Mouse (Mus musculus) lung, embryonic 16.5 days (tissue): Measurements from ENCODE around the gene Fam13c. TPM values are rescaled to one million over a fixed set of nuclear protein-coding genes. Genes with fewer than 3 reads are reported as not detected.
A peak's percentile ranks its signal among the peaks of the same experiment; 100 is the strongest.

Source experiments
- ATAC-seq: fragments of 200-750 bp; cut with Nextera tagmentation; 2 replicates; pipeline ENCODE4 v1.8.0; 2017; ENCODE audit warnings: low read depth, mild to moderate bottlenecking, moderate library complexity
- H3K27ac ChIP-seq: fragments of 300-500 bp; sonication (generic); 2 replicates; pipeline ENCODE4 v1.5.1; 2014; ENCODE audit warnings: mild to moderate bottlenecking, control low read depth, low read length
- H3K27me3 ChIP-seq: fragments of 300-500 bp; sonication (generic); 2 replicates; pipeline ENCODE4 v1.6.1; 2014; ENCODE audit warnings: low read depth, low read length, mixed read lengths; ENCODE audit not compliant: control insufficient read depth, insufficient read depth
- H3K36me3 ChIP-seq: fragments of 300-500 bp; sonication (generic); 2 replicates; pipeline ENCODE4 v1.6.1; 2014; ENCODE audit warnings: low read length; ENCODE audit not compliant: control insufficient read depth, insufficient read depth
- H3K4me1 ChIP-seq: fragments of 300-500 bp; sonication (generic); replicated peaks from 2 replicates; pipeline ENCODE4 v1.6.1; 2014; ENCODE audit warnings: low read length, mixed read lengths; ENCODE audit not compliant: control insufficient read depth, insufficient read depth
- H3K4me2 ChIP-seq: fragments of 300-500 bp; sonication (generic); 2 replicates; pipeline ENCODE4 v1.6.1; 2014; ENCODE audit warnings: low read depth, low read length, control low read depth
- H3K4me3 ChIP-seq: fragments of 300-500 bp; sonication (generic); 2 replicates; pipeline ENCODE4 v1.5.1; 2014; ENCODE audit warnings: mild to moderate bottlenecking, low read length, control low read depth
- H3K9ac ChIP-seq: fragments of 300-500 bp; sonication (generic); 2 replicates; pipeline ENCODE4 v1.6.1; 2014; ENCODE audit warnings: low read length, control low read depth
- H3K9me3 ChIP-seq: fragments of 300-500 bp; sonication (generic); 2 replicates; pipeline ENCODE4 v1.6.1; 2016; ENCODE audit warnings: low read length; ENCODE audit not compliant: control insufficient read depth
- WGBS: fragments of 180-500 bp; shearing (Covaris S2); extraction: QIAGEN DNeasy Blood & Tissue Kit; methylation state at CpG from one replicate; pipeline ENCODE4 v1.1.7; 2014; 5-methylcytosine and 5-hydroxymethylcytosine counted together
- polyA plus RNA-seq: library from polyadenylated mRNA; unstranded; fragments of >200 nt; fragmentation: Nextera tagmentation; extraction: Ambion mirVana; gene quantifications from 2 replicates; pipeline ENCODE4 v1.2.1, GENCODE M21; 2015

The Fam13c gene
- polyA plus RNA-seq, 1 experiment from 2014 or later: 10.3 TPM

- H3K4me2 ChIP-seq: no peak overlapping the region
- H3K27me3 ChIP-seq: no peaks in the 10 kb centered on the region
- no peak overlapping the region for H3K27ac ChIP-seq
- no peak overlapping the region for H3K9ac ChIP-seq
- no peak for ATAC-seq
- no peak overlapping the region for H3K4me3 ChIP-seq
- H3K9me3 ChIP-seq: peaks cover 4% of the 10 kb centered on the region
- 0 out of 2 replicates have a peak, but pooled peaks cover 2% of the 10 kb centered on the region for H3K36me3 ChIP-seq
- no peaks in the 10 kb centered on the region for H3K4me1 ChIP-seq
Observed at GRCm38 (mm10) chr10:70505395-70505794, 65.1 kb downstream of the Fam13c start.

- Histone ChIP-seq H3K4me2 (no peak overlapping the region), H3K4me1 (no peaks in the 10 kb centered on the region), H3K9me3 (peaks cover 4% of the 10 kb centered on the region), H3K36me3 (0 out of 2 replicates have a peak, but pooled peaks cover 2% of the 10 kb centered on the region), H3K9ac (no peak overlapping the region), H3K27me3 (no peaks in the 10 kb centered on the region), H3K4me3 (no peak overlapping the region), H3K27ac (no peak overlapping the region)
- 81% methylated on average over 5 of the region's 5 CpGs for WGBS
- ATAC-seq: no peak
Observed at GRCm38 (mm10) chr10:70505842-70506241, 65.6 kb downstream of the Fam13c start.

DNA sequence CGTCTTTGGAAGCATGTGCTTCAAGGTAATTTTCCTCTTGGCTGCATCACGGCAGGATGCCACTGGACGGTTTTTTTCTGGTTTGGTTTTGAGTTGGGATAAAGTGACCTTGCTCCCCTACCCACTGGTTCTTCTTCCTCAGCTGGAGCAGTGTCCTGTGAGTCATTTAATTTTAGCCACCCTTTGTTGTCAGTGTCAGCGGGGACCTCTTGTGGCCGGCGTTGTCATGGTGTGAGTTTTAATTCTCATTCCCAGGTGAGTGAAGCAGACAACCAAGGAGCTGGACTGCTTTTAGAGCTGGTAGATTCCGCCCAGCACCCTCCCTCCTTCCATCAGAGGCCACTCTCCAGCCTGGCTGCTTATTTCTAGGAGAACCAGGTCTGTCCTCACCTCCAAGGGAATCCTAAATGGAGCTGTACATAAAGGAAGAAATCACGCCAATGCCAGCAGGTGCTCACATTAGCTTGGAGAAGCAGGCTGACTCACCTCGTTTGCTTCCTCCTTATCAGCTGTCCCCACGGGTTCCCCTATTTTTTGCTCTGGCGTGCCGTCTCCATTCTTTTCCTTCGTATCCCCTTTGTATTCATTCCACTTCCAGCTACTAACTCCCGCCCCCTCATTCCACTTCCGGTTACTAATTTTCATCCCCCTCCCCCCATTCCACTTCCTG, 66.4 kb downstream of the Fam13c start:
- 53% methylated on average over 15 of the region's 15 CpGs for WGBS
- H3K36me3 ChIP-seq: 0 out of 2 replicates have a peak, but pooled peaks cover 2% of the 10 kb centered on the region
- no peaks in the 10 kb centered on the region for H3K4me1 ChIP-seq
- H3K27ac ChIP-seq: no peak overlapping the region
- H3K27me3 ChIP-seq: no peaks in the 10 kb centered on the region
- no peak overlapping the region for H3K9ac ChIP-seq
- H3K4me3 ChIP-seq: no peak overlapping the region
- H3K4me2 ChIP-seq: no peak overlapping the region
- no peak for ATAC-seq
- peaks cover 4% of the 10 kb centered on the region for H3K9me3 ChIP-seq

GRCm38 (mm10) chr10:70507880-70508279, 67.6 kb downstream of the Fam13c start:
- Histone ChIP-seq H3K9ac (no peak overlapping the region), H3K27me3 (no peaks in the 10 kb centered on the region), H3K4me1 (no peaks in the 10 kb centered on the region), H3K4me2 (no peak overlapping the region), H3K4me3 (no peak overlapping the region), H3K9me3 (peaks cover 4% of the 10 kb centered on the region), H3K27ac (no peak overlapping the region), H3K36me3 (0 out of 2 replicates have a peak, but pooled peaks cover 2% of the 10 kb centered on the region)
- 89% methylated on average over 3 of the region's 3 CpGs for WGBS
- ATAC-seq: no peak

DNA sequence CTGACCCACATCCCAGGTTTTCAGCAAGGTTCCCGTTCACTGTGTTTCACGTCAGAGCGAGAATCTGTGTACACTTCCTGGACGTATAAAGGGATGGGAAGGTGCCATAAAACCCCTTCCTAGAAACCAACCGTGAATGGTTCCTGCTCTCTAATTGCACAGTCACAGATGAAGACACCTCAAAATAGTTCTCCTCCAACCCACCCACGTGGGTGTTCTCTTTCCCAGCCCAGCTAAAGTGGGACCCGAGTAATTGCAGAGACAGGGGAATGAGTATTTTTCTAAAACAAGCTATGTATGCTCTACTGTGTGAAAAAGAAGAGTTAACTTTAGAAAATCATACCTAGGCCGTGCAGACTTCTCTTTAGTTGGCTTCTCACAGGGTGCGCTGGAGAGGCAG, 74.6 kb downstream of the Fam13c start:
- no peaks in the 10 kb centered on the region; the same call in 1 of the 2 replicates for H3K27me3 ChIP-seq

DNA sequence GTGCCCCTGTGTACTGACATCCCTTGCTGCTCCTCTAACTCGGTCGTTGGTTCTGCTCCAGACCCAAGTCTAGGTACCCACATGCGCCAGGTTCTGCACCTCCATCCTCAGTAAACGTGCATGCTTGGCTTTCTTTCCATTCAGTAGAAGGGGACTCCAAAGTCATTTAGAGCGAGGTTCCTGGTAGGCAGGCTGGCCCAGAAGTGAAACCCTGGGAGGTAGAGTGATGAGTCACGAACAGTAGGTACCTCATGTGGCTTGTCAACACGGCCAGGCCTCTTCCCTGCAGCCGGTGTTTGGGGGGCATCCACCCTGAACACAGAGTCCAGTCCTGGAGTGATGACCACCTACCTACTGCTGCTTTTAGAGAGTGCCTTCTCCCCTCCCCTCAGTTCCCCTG, 76.4 kb downstream of the Fam13c start:
- no peak overlapping the region for H3K9ac ChIP-seq
- H3K27me3 ChIP-seq: no peaks in the 10 kb centered on the region; the same call in 1 of the 2 replicates
- H3K27ac ChIP-seq: no peak overlapping the region
- 89% methylated on average over 8 of the region's 8 CpGs for WGBS
- H3K4me1 ChIP-seq: peaks cover 14% of the 10 kb centered on the region
- ATAC-seq: no peak
- H3K9me3 ChIP-seq: no peaks in the 10 kb centered on the region
- no peaks in the 10 kb centered on the region for H3K36me3 ChIP-seq
- H3K4me3 ChIP-seq: no peak overlapping the region
- no peak overlapping the region for H3K4me2 ChIP-seq

More for the DNA sequence above, 74.6 kb downstream of the Fam13c start:
- 83% methylated on average over 9 of the region's 9 CpGs for WGBS
- no peaks in the 10 kb centered on the region for H3K36me3 ChIP-seq
- peaks cover 3% of the 10 kb centered on the region for H3K4me1 ChIP-seq
- H3K4me3 ChIP-seq: no peak overlapping the region
- ATAC-seq: no peak
- no peak overlapping the region for H3K27ac ChIP-seq
- H3K9me3 ChIP-seq: no peaks in the 10 kb centered on the region
- no peak overlapping the region for H3K4me2 ChIP-seq
- H3K9ac ChIP-seq: no peak overlapping the region

- Histone ChIP-seq H3K9ac (no peak overlapping the region; the same call in 1 of the 2 replicates), H3K9me3 (no peaks in the 10 kb centered on the region), H3K4me3 (peak overlapping the region; percentile 50; the same call in 1 of the 2 replicates), H3K27me3 (no peaks in the 10 kb centered on the region; the same call in 1 of the 2 replicates), H3K36me3 (no peaks in the 10 kb centered on the region), H3K27ac (no peak overlapping the region), H3K4me2 (peak overlapping the region; percentile 85), H3K4me1 (peaks cover 14% of the 10 kb centered on the region)
- WGBS: 7% methylated on average over 14 of the region's 14 CpGs
- ATAC-seq: no peak
Observed at GRCm38 (mm10) chr10:70519640-70520099, 79.4 kb downstream of the Fam13c start.

GRCm38 (mm10) chr10:70520143-70521131, 80.2 kb downstream of the Fam13c start:
- Histone ChIP-seq H3K4me3 (peak overlapping the region; percentile 50), H3K9ac (peak overlapping the region; percentile 50), H3K27ac (no peak overlapping the region), H3K36me3 (no peaks in the 10 kb centered on the region), H3K27me3 (no peaks in the 10 kb centered on the region; the same call in 1 of the 2 replicates), H3K4me1 (peaks cover 14% of the 10 kb centered on the region), H3K9me3 (no peaks in the 10 kb centered on the region), H3K4me2 (peak overlapping the region; percentile 85)
- peak; percentile 76 for ATAC-seq
- whole genome bisulfite sequencing: under 1% methylated on average over 38 of the region's 38 CpGs

- Histone ChIP-seq H3K4me1 (peaks cover 14% of the 10 kb centered on the region), H3K9ac (0 out of 2 replicates have a peak overlapping the region, but pooled peaks have one; percentile 50), H3K4me3 (peak overlapping the region; percentile 50), H3K27me3 (no peaks in the 10 kb centered on the region; the same call in 1 of the 2 replicates), H3K9me3 (no peaks in the 10 kb centered on the region), H3K27ac (no peak overlapping the region), H3K36me3 (no peaks in the 10 kb centered on the region), H3K4me2 (peak overlapping the region; percentile 85)
- 25% methylated on average over 5 of the region's 5 CpGs for WGBS
- no peak for ATAC-seq
Observed at GRCm38 (mm10) chr10:70521379-70521778, 81.1 kb downstream of the Fam13c start.
